Mouse (Mus musculus): ENCODE measurements at regions not wholly inside any gene's neighbourhood (a gene's known extent, or its start where the extent isn't known, plus 50 kb on each side); places are given as distances from the start of the nearest gene placed in this dataset.

DNA sequence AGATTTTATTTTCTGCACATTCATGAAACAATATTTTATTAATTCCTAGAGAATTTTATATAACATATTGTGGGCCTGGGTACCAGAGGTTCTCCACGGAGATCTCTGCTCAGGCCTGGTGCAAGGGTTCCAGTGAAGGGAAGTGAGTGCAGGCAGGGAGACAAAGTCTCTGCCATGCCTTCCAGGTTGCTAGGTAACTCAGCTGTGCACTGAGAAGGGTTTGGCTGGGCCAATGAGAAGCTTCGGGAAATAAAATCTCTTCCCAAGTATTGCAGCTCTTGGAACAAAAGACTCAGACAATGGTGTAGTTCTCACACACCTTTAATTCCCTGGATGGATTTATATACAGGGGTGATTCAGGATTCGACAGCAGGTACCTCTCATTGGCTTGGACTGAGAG lies 223.0 kb downstream of the Aldoart1 start:
- TF ChIP-seq POU5F1 (IDR thresholded peaks at IDR 0.05; ENCODE audit: borderline replicate concordance, low read length) (no peak), CTCF (conservative IDR thresholded peaks at IDR 0.05; ENCODE audit: low read length) (no peak), NANOG (IDR thresholded peaks at IDR 0.05; ENCODE audit: borderline replicate concordance, low read length) (no peak)
- no peaks in the 10 kb centered on the region for H3K9me3 ChIP-seq (ENCODE audit: low read length)
- no peaks in the 10 kb centered on the region for H3K27me3 ChIP-seq (ENCODE audit: insufficient read depth, low read length)
- no peak overlapping the region for H3K4me3 ChIP-seq (replicated peaks; ENCODE audit: low read length)
- no peaks in the 10 kb centered on the region for H3K4me1 ChIP-seq (replicated peaks; ENCODE audit: low read depth, low read length)
- H3K36me3 ChIP-seq (ENCODE audit: insufficient read depth, low read length) = no peaks in the 10 kb centered on the region

DNA sequence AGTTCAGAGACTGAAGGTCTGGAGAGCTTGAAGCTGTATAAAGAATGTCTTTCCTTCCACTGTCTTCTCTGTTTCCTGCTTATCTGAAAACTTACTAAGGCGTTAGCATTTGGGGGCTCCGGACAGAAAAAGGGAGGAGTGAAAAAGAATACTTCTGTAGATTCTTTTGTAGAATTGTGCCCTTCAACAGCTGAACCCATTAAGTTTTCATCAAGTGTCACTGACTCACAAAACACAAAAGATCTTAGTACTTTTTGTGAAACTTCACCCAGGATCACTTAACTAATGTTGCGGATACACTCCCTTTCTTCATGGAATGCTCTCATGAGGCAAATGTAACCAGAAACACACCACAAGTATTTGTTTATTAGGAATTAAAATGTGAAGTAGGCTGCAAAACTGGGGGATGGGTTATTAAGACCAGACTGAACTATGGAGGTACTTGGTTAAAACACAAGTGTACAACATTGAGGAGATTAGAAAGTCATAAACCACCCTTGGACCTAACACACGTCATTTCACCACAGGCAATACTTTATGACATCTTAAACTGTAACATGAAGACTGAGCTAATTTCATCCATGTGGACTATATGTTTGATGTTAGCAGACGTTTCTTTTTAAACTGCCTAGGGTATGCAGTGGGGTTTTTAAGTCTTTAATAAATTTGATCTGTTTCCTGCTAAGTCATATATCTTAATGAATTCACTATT lies 225.1 kb downstream of the Aldoart1 start:
- no peak for TF ChIP-seq NANOG (IDR thresholded peaks at IDR 0.05; ENCODE audit: borderline replicate concordance, low read length)
- TF ChIP-seq CTCF (conservative IDR thresholded peaks at IDR 0.05; ENCODE audit: low read length) = no peak
- TF ChIP-seq POU5F1 (IDR thresholded peaks at IDR 0.05; ENCODE audit: borderline replicate concordance, low read length) = no peak
- no peaks in the 10 kb centered on the region for H3K4me1 ChIP-seq (replicated peaks; ENCODE audit: low read depth, low read length)

DNA sequence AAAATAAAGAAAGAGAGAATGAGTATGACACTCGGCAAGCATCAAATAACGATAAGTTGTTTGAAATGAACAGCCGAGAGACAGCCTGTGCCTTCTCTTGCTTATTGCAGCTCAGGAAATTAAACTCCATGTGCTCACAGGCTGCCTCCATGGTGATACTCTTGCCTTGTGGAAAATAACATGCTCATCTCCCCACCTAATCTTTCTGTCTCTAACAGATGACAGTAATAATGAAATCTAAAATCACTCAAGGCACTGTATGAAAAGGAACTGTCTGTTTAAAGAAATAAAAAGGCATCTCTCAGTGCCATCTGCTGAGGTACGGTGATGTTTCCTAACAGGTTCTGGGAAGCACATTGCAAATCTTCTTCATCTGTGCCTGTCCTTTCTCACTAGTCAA lies 247.3 kb downstream of the Aldoart1 start:
- Histone ChIP-seq H3K4me3 (replicated peaks; ENCODE audit: low read length) (no peak overlapping the region), H3K36me3 (ENCODE audit: insufficient read depth, low read length) (no peaks in the 10 kb centered on the region)
- no peak for TF ChIP-seq CTCF (conservative IDR thresholded peaks at IDR 0.05; ENCODE audit: low read length)
- no peak for TF ChIP-seq POU5F1 (IDR thresholded peaks at IDR 0.05; ENCODE audit: borderline replicate concordance, low read length)
- TF ChIP-seq NANOG (IDR thresholded peaks at IDR 0.05; ENCODE audit: borderline replicate concordance, low read length) = no peak

More for the DNA sequence above, 225.1 kb downstream of the Aldoart1 start:
- no peaks in the 10 kb centered on the region for H3K9me3 ChIP-seq (ENCODE audit: low read length)
- no peaks in the 10 kb centered on the region for H3K36me3 ChIP-seq (ENCODE audit: insufficient read depth, low read length)
- H3K4me3 ChIP-seq (replicated peaks; ENCODE audit: low read length) = no peak overlapping the region
- H3K27me3 ChIP-seq (ENCODE audit: insufficient read depth, low read length) = no peaks in the 10 kb centered on the region

DNA sequence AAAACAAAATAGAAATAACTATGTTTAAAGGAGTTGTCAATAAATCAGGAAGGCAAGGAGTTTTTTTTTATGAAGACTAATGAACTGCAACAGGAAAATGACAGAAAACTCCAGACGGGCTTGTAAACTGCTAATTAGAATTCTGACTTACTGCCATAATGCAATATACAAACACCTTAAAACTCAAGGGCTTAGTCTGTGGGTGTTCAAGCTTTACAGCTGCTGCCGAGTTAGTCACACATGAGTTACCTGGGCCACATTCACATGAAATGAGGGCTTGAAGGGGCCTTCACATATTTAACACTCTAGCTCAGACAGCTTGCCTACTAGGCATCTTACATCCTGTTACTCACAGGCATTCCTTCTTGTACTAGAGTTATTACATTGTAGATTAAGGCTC lies 256.9 kb downstream of the Aldoart1 start:
- no peaks in the 10 kb centered on the region for H3K36me3 ChIP-seq (ENCODE audit: insufficient read depth, low read length)
- no peaks in the 10 kb centered on the region for H3K4me1 ChIP-seq (replicated peaks; ENCODE audit: low read depth, low read length)
- H3K4me3 ChIP-seq (replicated peaks; ENCODE audit: low read length) = no peak overlapping the region
- H3K9me3 ChIP-seq (ENCODE audit: low read length) = no peaks in the 10 kb centered on the region
- TF ChIP-seq CTCF (conservative IDR thresholded peaks at IDR 0.05; ENCODE audit: low read length) (no peak), POU5F1 (IDR thresholded peaks at IDR 0.05; ENCODE audit: borderline replicate concordance, low read length) (no peak), NANOG (IDR thresholded peaks at IDR 0.05; ENCODE audit: borderline replicate concordance, low read length) (no peak)
- H3K27me3 ChIP-seq (ENCODE audit: insufficient read depth, low read length) = no peaks in the 10 kb centered on the region

More for the DNA sequence above, 247.3 kb downstream of the Aldoart1 start:
- Histone ChIP-seq H3K9me3 (ENCODE audit: low read length) (no peaks in the 10 kb centered on the region; the same call in 1 of the 2 replicates), H3K27me3 (ENCODE audit: insufficient read depth, low read length) (no peaks in the 10 kb centered on the region), H3K4me1 (replicated peaks; ENCODE audit: low read depth, low read length) (no peaks in the 10 kb centered on the region)

DNA sequence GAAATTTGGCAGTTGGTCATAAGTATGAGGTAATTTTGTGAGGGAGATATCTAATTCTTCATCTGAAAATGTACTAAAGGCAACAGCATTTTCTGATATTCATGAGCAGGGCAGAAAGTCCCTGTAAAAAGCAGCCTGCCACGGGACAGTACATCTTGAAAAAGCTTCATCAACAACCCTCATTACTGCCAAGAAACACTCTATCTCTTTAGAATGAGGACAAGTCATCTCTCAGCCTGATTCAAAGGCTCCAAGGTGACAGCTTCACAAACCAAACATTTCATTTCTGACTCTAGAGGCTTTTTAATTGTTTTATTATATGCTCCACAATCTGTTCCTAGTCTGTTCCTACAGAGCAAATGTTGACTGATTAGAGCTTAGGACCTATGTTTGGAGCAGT lies 260.3 kb downstream of the Aldoart1 start:
- H3K9me3 ChIP-seq (ENCODE audit: low read length) = no peaks in the 10 kb centered on the region
- H3K27me3 ChIP-seq (ENCODE audit: insufficient read depth, low read length) = no peaks in the 10 kb centered on the region
- no peaks in the 10 kb centered on the region for H3K36me3 ChIP-seq (ENCODE audit: insufficient read depth, low read length)
- no peak overlapping the region for H3K4me3 ChIP-seq (replicated peaks; ENCODE audit: low read length)
- H3K4me1 ChIP-seq (replicated peaks; ENCODE audit: low read depth, low read length) = no peaks in the 10 kb centered on the region
- TF ChIP-seq CTCF (conservative IDR thresholded peaks at IDR 0.05; ENCODE audit: low read length) (no peak), NANOG (IDR thresholded peaks at IDR 0.05; ENCODE audit: borderline replicate concordance, low read length) (no peak), POU5F1 (IDR thresholded peaks at IDR 0.05; ENCODE audit: borderline replicate concordance, low read length) (no peak)

DNA sequence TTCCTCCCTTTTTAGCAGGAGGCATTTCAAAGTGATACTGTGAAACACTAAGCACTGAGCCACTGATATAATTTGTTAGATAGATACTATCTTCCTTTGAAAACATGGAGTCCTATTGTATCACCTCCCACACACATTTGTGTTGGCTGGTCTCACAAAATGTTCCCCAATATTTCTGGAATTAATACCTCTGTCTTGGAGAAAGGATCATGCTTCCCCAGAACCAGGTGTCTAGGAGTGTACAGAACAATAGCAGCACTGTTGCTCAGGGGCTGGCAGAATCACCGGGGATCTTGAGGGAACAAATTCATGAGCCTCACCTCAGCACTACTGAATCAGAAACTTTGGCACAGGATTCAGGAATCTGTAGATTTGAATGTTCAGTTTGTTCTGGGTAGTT lies 277.5 kb downstream of the Aldoart1 start:
- no peak for TF ChIP-seq CTCF (conservative IDR thresholded peaks at IDR 0.05; ENCODE audit: low read length)
- H3K4me1 ChIP-seq (replicated peaks; ENCODE audit: low read depth, low read length) = no peaks in the 10 kb centered on the region

DNA sequence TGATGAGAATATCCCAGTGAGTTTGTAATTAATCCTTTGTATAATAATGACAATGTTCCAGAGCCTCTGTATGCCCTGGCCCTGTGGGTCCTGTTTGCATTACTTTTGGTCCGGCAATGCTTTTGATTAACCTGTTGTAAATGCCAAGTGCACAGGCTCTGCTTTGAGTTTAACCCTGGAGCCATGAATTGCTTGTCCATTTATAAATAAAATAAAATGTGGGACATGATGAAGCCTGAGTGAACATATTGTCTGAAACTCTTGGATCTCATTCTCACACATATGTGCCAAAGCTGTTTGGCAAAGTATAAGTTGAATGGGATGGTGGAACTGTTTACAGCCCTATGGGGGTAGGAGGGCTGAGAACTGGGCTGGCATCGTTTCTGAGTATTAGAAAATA lies 280.5 kb downstream of the Aldoart1 start:
- TF ChIP-seq POU5F1 (IDR thresholded peaks at IDR 0.05; ENCODE audit: borderline replicate concordance, low read length) = no peak
- TF ChIP-seq CTCF (conservative IDR thresholded peaks at IDR 0.05; ENCODE audit: low read length) = no peak
- TF ChIP-seq NANOG (IDR thresholded peaks at IDR 0.05; ENCODE audit: borderline replicate concordance, low read length) = no peak
- Histone ChIP-seq H3K27me3 (ENCODE audit: insufficient read depth, low read length) (no peaks in the 10 kb centered on the region), H3K4me1 (replicated peaks; ENCODE audit: low read depth, low read length) (no peaks in the 10 kb centered on the region), H3K4me3 (replicated peaks; ENCODE audit: low read length) (no peak overlapping the region), H3K9me3 (ENCODE audit: low read length) (no peaks in the 10 kb centered on the region), H3K36me3 (ENCODE audit: insufficient read depth, low read length) (no peaks in the 10 kb centered on the region)

More for the DNA sequence above, 277.5 kb downstream of the Aldoart1 start:
- Histone ChIP-seq H3K4me3 (replicated peaks; ENCODE audit: low read length) (no peak overlapping the region), H3K9me3 (ENCODE audit: low read length) (no peaks in the 10 kb centered on the region), H3K27me3 (ENCODE audit: insufficient read depth, low read length) (no peaks in the 10 kb centered on the region), H3K36me3 (ENCODE audit: insufficient read depth, low read length) (no peaks in the 10 kb centered on the region)

DNA sequence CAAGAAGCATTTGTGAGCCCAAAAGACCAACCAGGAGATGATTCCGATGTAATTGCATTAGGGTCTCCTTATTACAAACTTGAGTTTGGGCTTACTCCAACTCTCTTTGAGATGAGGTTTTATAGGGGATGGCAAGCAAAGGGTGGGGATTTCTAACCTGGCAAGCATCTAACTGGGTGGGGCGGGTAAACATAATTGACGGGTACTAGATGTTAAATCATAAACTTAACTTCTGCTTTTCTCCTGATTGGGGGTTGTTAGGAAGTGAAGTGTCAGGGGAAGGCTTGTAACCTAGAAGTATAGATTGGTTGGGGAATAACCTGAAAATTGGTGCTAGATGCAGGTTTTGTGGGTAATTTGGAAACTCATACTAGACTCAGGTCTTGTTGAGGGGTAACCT lies 287.2 kb downstream of the Aldoart1 start:
- H3K9me3 ChIP-seq (ENCODE audit: low read length) = no peaks in the 10 kb centered on the region
- TF ChIP-seq NANOG (IDR thresholded peaks at IDR 0.05; ENCODE audit: borderline replicate concordance, low read length) (no peak), POU5F1 (IDR thresholded peaks at IDR 0.05; ENCODE audit: borderline replicate concordance, low read length) (no peak), CTCF (conservative IDR thresholded peaks at IDR 0.05; ENCODE audit: low read length) (no peak)
- no peak overlapping the region for H3K4me3 ChIP-seq (replicated peaks; ENCODE audit: low read length)
- no peaks in the 10 kb centered on the region for H3K27me3 ChIP-seq (ENCODE audit: insufficient read depth, low read length)
- no peaks in the 10 kb centered on the region for H3K36me3 ChIP-seq (ENCODE audit: insufficient read depth, low read length)
- no peaks in the 10 kb centered on the region for H3K4me1 ChIP-seq (replicated peaks; ENCODE audit: low read depth, low read length)

Measured in E14TG2a.4 (cell line).